Mouse (Mus musculus): ENCODE data around the gene Adamts17. TPM values are rescaled to one million over a fixed set of nuclear protein-coding genes. Genes with fewer than 3 reads are reported as not detected.

The Adamts17 gene
- polyA plus RNA-seq, 1 experiment from 2014 or later, result 3.7 TPM

DNA sequence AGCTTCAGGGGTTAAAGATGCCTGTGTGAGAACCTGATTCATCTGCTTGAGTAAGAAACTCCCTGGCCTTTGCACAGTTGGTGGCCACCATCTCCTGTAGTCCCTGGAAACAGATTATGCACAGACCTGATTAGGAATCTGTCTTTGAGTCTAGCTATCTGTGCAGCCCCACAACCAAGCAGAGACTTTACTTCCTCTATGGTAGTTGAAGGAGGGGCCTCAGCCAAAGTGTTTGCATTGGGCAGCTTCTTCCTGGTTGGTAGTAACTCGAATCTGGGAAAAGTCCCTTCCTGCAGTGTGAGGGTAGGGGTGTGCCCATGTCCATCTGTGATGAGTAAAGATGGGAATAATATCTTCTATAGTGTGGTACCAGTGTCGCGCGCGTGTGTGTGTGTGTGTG lies 115.2 kb downstream of the Adamts17 start:
- Histone ChIP-seq H3K27me3 (replicated peaks) (no peaks in the 10 kb centered on the region), H3K9ac (no peak overlapping the region), H3K36me3 (no peaks in the 10 kb centered on the region), H3K4me1 (replicated peaks) (peaks cover 35% of the 10 kb centered on the region), H3K9me3 (replicated peaks) (no peaks in the 10 kb centered on the region), H3K4me2 (no peak overlapping the region), H3K4me3 (no peak overlapping the region), H3K27ac (ENCODE audit: poor library complexity, severe bottlenecking) (peak overlapping the region; percentile 90)
- WGBS, result 73% methylated on average over 5 of the region's 5 CpGs
- ATAC-seq (ENCODE audit: insufficient number of reproducible peaks, low FRiP score), result 0 out of 2 replicates have a peak, but pooled peaks have one; percentile 5

DNA sequence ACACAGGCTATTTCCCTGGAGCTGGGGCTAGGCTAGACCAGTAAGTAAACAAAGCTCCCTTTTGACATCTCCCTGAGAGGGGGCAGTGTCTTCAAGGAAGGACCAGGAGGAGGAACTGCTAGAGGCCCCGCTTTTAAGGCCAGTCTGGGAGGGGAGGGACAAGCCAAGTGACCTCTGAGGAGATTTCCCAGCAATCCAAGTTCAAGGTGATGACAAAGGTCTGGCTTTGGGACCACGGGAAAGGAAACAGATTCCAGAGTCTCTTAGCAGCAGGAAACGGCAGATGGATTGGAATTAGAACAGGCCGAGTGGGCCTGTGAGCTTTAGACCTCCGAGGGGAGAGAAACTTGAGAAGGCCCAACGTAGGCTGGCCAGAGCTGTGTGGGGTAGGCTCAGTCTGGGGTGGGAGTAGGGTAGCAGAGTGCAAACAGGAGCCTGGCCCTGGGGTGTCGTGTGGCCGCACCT lies 116.0 kb downstream of the Adamts17 start:
- no peaks in the 10 kb centered on the region for H3K36me3 ChIP-seq
- no peaks in the 10 kb centered on the region for H3K9me3 ChIP-seq (replicated peaks)
- peaks cover 38% of the 10 kb centered on the region for H3K4me1 ChIP-seq (replicated peaks)
- peak overlapping the region; percentile 90 for H3K27ac ChIP-seq (ENCODE audit: poor library complexity, severe bottlenecking)
- H3K4me2 ChIP-seq, result no peak overlapping the region
- peak; percentile 76 for ATAC-seq (ENCODE audit: insufficient number of reproducible peaks, low FRiP score)
- H3K9ac ChIP-seq, result no peak overlapping the region
- no peaks in the 10 kb centered on the region for H3K27me3 ChIP-seq (replicated peaks)
- 19% methylated on average over 8 of the region's 8 CpGs for WGBS
- no peak overlapping the region for H3K4me3 ChIP-seq

GRCm38 (mm10) chr7:66955978-66956377 lies 116.4 kb downstream of the Adamts17 start:
- H3K27ac ChIP-seq (ENCODE audit: poor library complexity, severe bottlenecking), result peak overlapping the region; percentile 90
- no peak overlapping the region for H3K9ac ChIP-seq
- no peaks in the 10 kb centered on the region for H3K36me3 ChIP-seq
- no peak overlapping the region for H3K4me3 ChIP-seq
- H3K9me3 ChIP-seq (replicated peaks), result no peaks in the 10 kb centered on the region
- H3K27me3 ChIP-seq (replicated peaks), result no peaks in the 10 kb centered on the region
- peaks cover 41% of the 10 kb centered on the region for H3K4me1 ChIP-seq (replicated peaks)
- no peak overlapping the region for H3K4me2 ChIP-seq
- peak; percentile 75 for ATAC-seq (ENCODE audit: insufficient number of reproducible peaks, low FRiP score)
- WGBS, result 29% methylated on average over 2 of the region's 2 CpGs

GRCm38 (mm10) chr7:66957764-66958163 lies 118.2 kb downstream of the Adamts17 start:
- no peaks in the 10 kb centered on the region for H3K27me3 ChIP-seq (replicated peaks)
- H3K36me3 ChIP-seq, result no peaks in the 10 kb centered on the region
- no peak for ATAC-seq (ENCODE audit: insufficient number of reproducible peaks, low FRiP score)
- no peak overlapping the region for H3K4me2 ChIP-seq
- no peak overlapping the region for H3K4me3 ChIP-seq
- peaks cover 46% of the 10 kb centered on the region for H3K4me1 ChIP-seq (replicated peaks)
- no peaks in the 10 kb centered on the region for H3K9me3 ChIP-seq (replicated peaks)
- H3K9ac ChIP-seq, result no peak overlapping the region
- H3K27ac ChIP-seq (ENCODE audit: poor library complexity, severe bottlenecking), result no peak overlapping the region
- 81% methylated on average over 7 of the region's 7 CpGs for WGBS

DNA sequence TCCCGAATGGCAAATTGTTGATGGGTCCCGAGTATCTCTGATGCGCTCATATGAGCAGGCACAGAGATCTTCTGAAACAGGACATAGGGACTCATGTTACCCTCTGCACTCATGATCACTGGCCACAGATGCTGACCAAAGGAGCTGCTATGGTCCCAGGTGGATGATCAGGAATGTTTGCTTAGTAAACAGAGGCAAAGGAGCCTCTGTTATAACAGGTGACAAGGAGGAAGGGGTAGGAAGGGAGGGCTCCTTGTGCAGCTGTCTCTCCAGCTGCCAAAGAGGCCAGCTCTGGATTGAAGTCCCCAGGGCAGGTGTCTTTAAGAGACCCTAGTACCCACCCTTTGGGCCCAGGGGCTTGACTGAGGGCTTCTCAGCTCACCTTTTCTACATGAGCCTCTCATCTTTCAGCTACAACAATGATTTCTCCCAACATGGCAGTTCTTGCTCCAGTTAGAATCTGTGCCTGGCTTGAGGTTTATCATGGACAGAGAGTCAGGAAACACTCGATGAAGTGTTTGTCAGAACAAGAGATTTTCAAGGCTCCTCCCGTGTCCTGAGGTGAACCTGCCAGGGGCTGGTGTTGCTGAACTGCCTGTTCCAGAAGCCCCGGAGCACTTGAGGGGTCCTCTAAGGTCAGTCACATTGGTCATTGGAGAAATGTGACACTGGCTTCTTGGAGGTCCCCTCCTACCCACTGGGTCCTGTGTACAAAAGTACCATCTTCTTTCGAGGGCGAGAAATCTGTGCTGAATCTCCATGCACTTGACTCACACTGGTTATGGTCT lies 120.9 kb downstream of the Adamts17 start:
- Histone ChIP-seq H3K36me3 (no peaks in the 10 kb centered on the region), H3K4me2 (no peak overlapping the region), H3K27ac (ENCODE audit: poor library complexity, severe bottlenecking) (no peak overlapping the region), H3K27me3 (replicated peaks) (no peaks in the 10 kb centered on the region), H3K4me1 (replicated peaks) (peaks cover 33% of the 10 kb centered on the region), H3K9me3 (replicated peaks) (no peaks in the 10 kb centered on the region), H3K9ac (no peak overlapping the region), H3K4me3 (no peak overlapping the region)
- ATAC-seq (ENCODE audit: insufficient number of reproducible peaks, low FRiP score), result no peak
- 63% methylated on average over 8 of the region's 8 CpGs for WGBS

- H3K36me3 ChIP-seq, result no peaks in the 10 kb centered on the region
- H3K27me3 ChIP-seq (replicated peaks), result no peaks in the 10 kb centered on the region
- no peak overlapping the region for H3K27ac ChIP-seq (ENCODE audit: poor library complexity, severe bottlenecking)
- no peak overlapping the region for H3K9ac ChIP-seq
- peaks cover 35% of the 10 kb centered on the region for H3K4me1 ChIP-seq (replicated peaks)
- H3K4me3 ChIP-seq, result no peak overlapping the region
- WGBS, result 75% methylated on average over 10 of the region's 10 CpGs
- no peaks in the 10 kb centered on the region for H3K9me3 ChIP-seq (replicated peaks)
- ATAC-seq (ENCODE audit: insufficient number of reproducible peaks, low FRiP score), result no peak
- no peak overlapping the region for H3K4me2 ChIP-seq
Measured at GRCm38 (mm10) chr7:66962736-66963135, 123.2 kb downstream of the Adamts17 start.

DNA sequence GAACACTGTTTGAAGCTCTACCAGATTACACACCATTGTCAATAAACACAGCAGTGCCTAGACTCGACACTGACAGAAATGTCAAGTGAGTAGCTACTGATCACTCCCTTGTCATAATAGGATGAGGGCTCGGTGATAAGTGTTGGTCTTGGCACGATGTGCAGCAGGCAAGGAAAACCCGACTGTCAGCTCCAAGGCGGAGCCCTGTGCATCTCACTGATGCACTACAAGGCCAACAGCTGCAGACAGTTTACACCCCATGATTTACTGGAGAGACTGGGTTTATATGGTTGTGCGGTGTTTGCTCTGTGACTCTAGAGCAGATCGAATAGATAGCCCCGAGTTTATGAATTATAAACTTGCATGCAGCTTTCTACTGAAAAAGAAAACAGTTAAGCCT lies 124.0 kb downstream of the Adamts17 start:
- Histone ChIP-seq H3K27ac (ENCODE audit: poor library complexity, severe bottlenecking) (no peak overlapping the region), H3K36me3 (no peaks in the 10 kb centered on the region), H3K4me2 (no peak overlapping the region), H3K27me3 (replicated peaks) (no peaks in the 10 kb centered on the region), H3K4me3 (no peak overlapping the region), H3K9me3 (replicated peaks) (no peaks in the 10 kb centered on the region), H3K9ac (no peak overlapping the region), H3K4me1 (replicated peaks) (peaks cover 43% of the 10 kb centered on the region)
- no peak for ATAC-seq (ENCODE audit: insufficient number of reproducible peaks, low FRiP score)
- WGBS, result 59% methylated on average over 8 of the region's 8 CpGs

DNA sequence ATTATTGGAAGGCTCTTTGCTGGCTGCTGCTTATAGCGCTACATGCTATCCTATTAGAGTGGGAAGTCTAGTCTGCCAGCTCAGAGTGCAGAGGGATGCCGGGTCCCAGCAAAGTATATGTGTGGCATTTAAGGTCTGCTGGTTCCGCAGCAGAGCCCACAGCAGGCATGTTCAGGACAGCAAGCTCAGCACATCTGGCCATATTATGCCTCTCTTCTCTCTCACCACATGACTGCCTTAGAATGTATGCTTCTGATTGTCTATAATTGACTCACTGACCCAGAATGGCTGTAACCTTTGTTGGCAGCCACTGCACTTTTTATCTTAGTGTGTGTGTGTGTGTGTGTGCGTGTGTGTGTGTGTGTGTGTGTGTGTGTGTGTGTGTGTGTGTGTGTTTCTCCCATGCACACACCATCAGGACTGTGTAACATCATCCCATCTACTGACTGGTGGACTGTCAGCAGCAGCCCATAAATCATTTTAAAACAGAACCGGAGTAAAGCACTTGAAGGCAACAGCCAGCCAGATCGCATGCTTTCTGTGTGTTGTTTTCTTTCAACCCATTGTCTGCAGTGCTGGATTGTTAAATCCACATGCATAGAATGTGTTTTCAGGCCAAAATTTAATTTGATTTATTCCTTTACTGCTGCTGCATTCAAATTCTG lies 127.1 kb downstream of the Adamts17 start:
- Histone ChIP-seq H3K4me2 (no peak overlapping the region), H3K4me1 (replicated peaks) (peaks cover 56% of the 10 kb centered on the region), H3K4me3 (no peak overlapping the region), H3K27ac (ENCODE audit: poor library complexity, severe bottlenecking) (no peak overlapping the region), H3K36me3 (no peaks in the 10 kb centered on the region), H3K9ac (no peak overlapping the region), H3K27me3 (replicated peaks) (no peaks in the 10 kb centered on the region), H3K9me3 (replicated peaks) (no peaks in the 10 kb centered on the region)
- WGBS, result 58% methylated on average over 6 of the region's 6 CpGs
- ATAC-seq (ENCODE audit: insufficient number of reproducible peaks, low FRiP score), result no peak

DNA sequence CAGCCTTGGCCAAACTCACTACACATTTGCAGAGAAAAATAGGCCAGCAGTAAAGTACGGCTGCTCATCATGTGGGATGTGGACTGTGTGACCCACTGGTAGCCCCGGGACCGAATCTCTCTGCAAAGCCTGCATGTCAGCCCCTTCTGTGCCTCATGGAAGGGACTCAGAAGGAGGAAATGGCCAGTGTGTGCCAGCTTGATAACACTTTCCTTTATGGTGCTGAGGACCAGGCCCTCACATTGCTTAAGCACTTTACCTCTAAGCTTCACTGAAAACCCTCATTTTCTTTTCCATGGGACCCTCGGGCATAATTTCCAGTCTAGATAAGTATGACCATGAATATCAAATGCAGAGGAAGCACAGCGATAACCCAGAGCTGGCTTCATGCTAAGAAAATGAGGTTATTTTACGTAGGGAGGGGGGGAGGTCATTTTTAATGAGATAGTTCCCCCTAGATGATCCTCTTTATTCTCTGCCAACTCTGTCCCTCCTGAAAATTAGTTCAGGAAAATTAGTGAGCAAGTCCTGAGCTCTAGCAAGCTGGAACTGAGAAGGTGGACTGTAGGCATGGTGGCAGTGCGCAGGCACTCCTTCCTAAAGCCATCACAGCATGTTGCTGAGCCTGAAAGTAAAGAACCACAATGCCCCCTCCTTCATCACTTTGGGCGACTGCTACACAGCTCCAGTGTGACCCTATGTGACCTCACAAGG lies 127.8 kb downstream of the Adamts17 start:
- WGBS, result 50% methylated on average over 8 of the region's 8 CpGs
- Histone ChIP-seq H3K27ac (ENCODE audit: poor library complexity, severe bottlenecking) (no peak overlapping the region), H3K4me2 (no peak overlapping the region), H3K36me3 (no peaks in the 10 kb centered on the region), H3K4me1 (replicated peaks) (peaks cover 56% of the 10 kb centered on the region), H3K9ac (no peak overlapping the region), H3K27me3 (replicated peaks) (no peaks in the 10 kb centered on the region), H3K9me3 (replicated peaks) (no peaks in the 10 kb centered on the region), H3K4me3 (no peak overlapping the region)
- ATAC-seq (ENCODE audit: insufficient number of reproducible peaks, low FRiP score), result no peak

- Histone ChIP-seq H3K9me3 (replicated peaks) (no peaks in the 10 kb centered on the region), H3K4me3 (no peak overlapping the region), H3K4me2 (no peak overlapping the region), H3K4me1 (replicated peaks) (peaks cover 54% of the 10 kb centered on the region), H3K27ac (ENCODE audit: poor library complexity, severe bottlenecking) (no peak overlapping the region), H3K9ac (no peak overlapping the region), H3K36me3 (no peaks in the 10 kb centered on the region), H3K27me3 (replicated peaks) (no peaks in the 10 kb centered on the region)
- WGBS, result 58% methylated on average over 6 of the region's 6 CpGs
- peak; percentile 5; the same call in 1 of the 2 replicates for ATAC-seq (ENCODE audit: insufficient number of reproducible peaks, low FRiP score)
Measured at GRCm38 (mm10) chr7:66968661-66969060, 129.1 kb downstream of the Adamts17 start.

DNA sequence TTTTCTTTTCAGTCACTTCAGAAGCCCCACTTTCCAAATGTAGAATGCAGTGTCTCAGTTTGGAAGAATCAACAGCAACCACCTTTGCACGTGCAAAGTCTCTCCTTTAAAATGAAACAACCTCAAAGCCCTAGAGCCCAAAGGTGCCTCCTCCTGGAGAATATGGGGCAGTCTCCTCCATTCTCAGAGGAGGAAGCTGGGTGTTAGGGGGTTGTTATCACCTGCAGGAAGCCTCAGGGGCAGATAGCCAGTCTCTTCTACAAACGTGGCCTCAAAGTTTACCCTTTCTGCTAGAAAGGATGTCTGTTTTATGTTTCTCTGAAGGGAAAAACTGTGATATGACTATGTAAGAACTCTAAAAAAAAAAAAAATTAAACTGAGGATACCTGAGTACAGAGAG lies 129.7 kb downstream of the Adamts17 start:
- no peaks in the 10 kb centered on the region for H3K27me3 ChIP-seq (replicated peaks)
- no peak overlapping the region for H3K4me2 ChIP-seq
- WGBS, result 30% methylated on average over 2 of the region's 2 CpGs
- 0 out of 2 replicates have a peak overlapping the region, but pooled peaks have one; percentile 7 for H3K27ac ChIP-seq (ENCODE audit: poor library complexity, severe bottlenecking)
- no peak overlapping the region for H3K4me3 ChIP-seq
- H3K9me3 ChIP-seq (replicated peaks), result no peaks in the 10 kb centered on the region
- ATAC-seq (ENCODE audit: insufficient number of reproducible peaks, low FRiP score), result no peak
- no peaks in the 10 kb centered on the region for H3K36me3 ChIP-seq
- no peak overlapping the region for H3K9ac ChIP-seq
- H3K4me1 ChIP-seq (replicated peaks), result peaks cover 49% of the 10 kb centered on the region
